ENCODE assay signal across 10 mouse cellular contexts in genomic region chr13:64306078-64306477, GRCm38 (mm10). TPM values are rescaled to one million over a fixed set of nuclear protein-coding genes. Genes with fewer than 3 reads are reported as not detected.
DNase-seq lines count a peak whose midpoint lies in the region; ATAC-seq lines count a peak whose summit lies in the region.
"Had no signal": no experiment of that assay in that cellular context is flagged by ENCODE, and none has a peak within 500 bp of the region (broad histone marks: within the 10 kb centered on the region; RNA-seq: fewer than 3 reads in every experiment).

No protein-coding gene starts in this region.

- WGBS in heart, embryonic 12.5 days, result 80% methylated on average over 3 of the region's 3 CpGs
- WGBS in forebrain, embryonic 14.5 days, result 60% methylated on average over 3 of the region's 3 CpGs

- no peak overlapping the region for H3K9ac ChIP-seq in heart, embryonic 12.5 days
- no peak overlapping the region for H3K9ac ChIP-seq in forebrain, embryonic 14.5 days (ENCODE audit: low read length)
- H3K9ac ChIP-seq: embryonic facial prominence, embryonic 13.5 days had no signal

- H3K9me3 ChIP-seq in heart, embryonic 12.5 days (replicated peaks), result no peaks in the 10 kb centered on the region
- H3K9me3 ChIP-seq in forebrain, embryonic 14.5 days (replicated peaks; ENCODE audit: control insufficient read depth, low read length), result no peaks in the 10 kb centered on the region
- H3K9me3 ChIP-seq: embryonic facial prominence, embryonic 13.5 days; megakaryocyte, embryonic 14.5 days had no signal

- H3K27ac ChIP-seq in heart, embryonic 12.5 days (ENCODE audit: poor library complexity, severe bottlenecking), result no peak overlapping the region
- no peak overlapping the region for H3K27ac ChIP-seq in forebrain, embryonic 14.5 days (ENCODE audit: low read depth, low read length)
- H3K27ac ChIP-seq: embryonic facial prominence, embryonic 13.5 days had no signal

- H3K4me2 ChIP-seq in heart, embryonic 12.5 days, result no peak overlapping the region
- no peak overlapping the region for H3K4me2 ChIP-seq in forebrain, embryonic 14.5 days (ENCODE audit: low read length)
- H3K4me2 ChIP-seq: embryonic facial prominence, embryonic 13.5 days had no signal

- no peak overlapping the region for H3K4me3 ChIP-seq in heart, embryonic 12.5 days
- H3K4me3 ChIP-seq in forebrain, embryonic 14.5 days (ENCODE audit: low read depth, low read length), result no peak overlapping the region
- H3K4me3 ChIP-seq: embryonic facial prominence, embryonic 13.5 days; megakaryocyte, embryonic 14.5 days had no signal

- no peaks in the 10 kb centered on the region for H3K27me3 ChIP-seq in heart, embryonic 12.5 days (replicated peaks)
- no peaks in the 10 kb centered on the region for H3K27me3 ChIP-seq in forebrain, embryonic 14.5 days (replicated peaks; ENCODE audit: control insufficient read depth, insufficient read depth, low read length)
- H3K27me3 ChIP-seq: embryonic facial prominence, embryonic 13.5 days; megakaryocyte, embryonic 14.5 days had no signal

- ATAC-seq in heart, embryonic 12.5 days (ENCODE audit: insufficient number of reproducible peaks, low FRiP score), result no peak
- peak; percentile 69; the same call in 1 of the 2 replicates for ATAC-seq in forebrain, embryonic 14.5 days
- ATAC-seq in megakaryocyte-erythroid progenitor cell, adult 5-6 weeks (replicated peaks; ENCODE audit: low FRiP score, low TSS enrichment, poor library complexity, severe bottlenecking), result peak; percentile 51; the same call in 1 of the 2 replicates

- peaks cover 19% of the 10 kb centered on the region for H3K4me1 ChIP-seq in heart, embryonic 12.5 days (replicated peaks)
- no peaks in the 10 kb centered on the region for H3K4me1 ChIP-seq in forebrain, embryonic 14.5 days (ENCODE audit: control insufficient read depth, insufficient read depth, low read length)

- peak; percentile 22 for DNase-seq in heart, adult 8-10 months (ENCODE audit: low spot score)
- DNase-seq in CD8-positive naive resting alpha-beta T cell, adult 2 months (ENCODE audit: low read depth in 2 of 2, low spot score in 2 of 2), result peak; percentile 48 to 64
- peak; percentile 14 for DNase-seq in brain, embryonic 18.5 days (ENCODE audit: low read depth, low spot score)
- DNase-seq in forebrain, embryonic 14.5 days (ENCODE audit: low spot score), result peak; percentile 85
- DNase-seq in kidney, postnatal 10 days, result peak; percentile 81
- peak; percentile 42 for DNase-seq in skeletal muscle tissue, adult 2 months (ENCODE audit: low read depth, low spot score)

- peaks cover 57% of the 10 kb centered on the region for H3K36me3 ChIP-seq in heart, embryonic 12.5 days
- 0 out of 2 replicates have a peak, but pooled peaks cover 3% of the 10 kb centered on the region for H3K36me3 ChIP-seq in forebrain, embryonic 14.5 days (ENCODE audit: control insufficient read depth, insufficient read depth, low read length)

RNA-seq across cellular contexts. Expression of gene Aaed1, which starts 6.4 kb away (rescaled TPM):
- total RNA-seq in heart, adult 8-10 months (2022), result 10 to 100 TPM; 56.9 to 69.9 (median 65.3) TPM
- polyA plus RNA-seq in heart, embryonic 12.5 days (2016; fragmentation: Nextera tagmentation; extraction: Ambion mirVana), result 89.0 and 93.6 TPM in 2 replicates
- polyA plus RNA-seq in forebrain, embryonic 14.5 days (2014; fragmentation: Nextera tagmentation; extraction: Ambion mirVana), result 7.9 and 8.7 TPM in 2 replicates
- 20.4 and 26.9 TPM in 2 replicates for total RNA-seq in megakaryocyte-erythroid progenitor cell, adult 5-6 weeks (2014; fragmentation: Nextera tagmentation)
- 56.5 and 65.2 TPM in 2 replicates for total RNA-seq in megakaryocyte-erythroid progenitor cell, adult 5-6 weeks (2017)

RNA-seq across cellular contexts. Expression of gene Cdc14b, which starts 31.0 kb away (rescaled TPM):
- total RNA-seq in heart, adult 8-10 months (2022), result 10 to 100 TPM in 2 of 4 experiments, 1 to 10 TPM in 2; 7.7 to 11.5 (median 9.7) TPM
- polyA plus RNA-seq in heart, embryonic 12.5 days (2016; fragmentation: Nextera tagmentation; extraction: Ambion mirVana), result 21.7 and 22.1 TPM in 2 replicates
- polyA plus RNA-seq in forebrain, embryonic 14.5 days (2014; fragmentation: Nextera tagmentation; extraction: Ambion mirVana), result 3.1 and 3.5 TPM in 2 replicates
- 1.9 and 2.9 TPM in 2 replicates for total RNA-seq in megakaryocyte-erythroid progenitor cell, adult 5-6 weeks (2014; fragmentation: Nextera tagmentation)
- total RNA-seq in megakaryocyte-erythroid progenitor cell, adult 5-6 weeks (2017), result 0.50 and 4.8 TPM in 2 replicates

Comparison
In these comparisons a context has a peak if more than half of its experiments do, and no peak if none do; other contexts are left out.
1. DNase-seq: peak in every context shown above with its lines; median percentile 85 in forebrain, embryonic 14.5 days; 81 in kidney, postnatal 10 days; 56 in CD8-positive naive resting alpha-beta T cell, adult 2 months; 42 in skeletal muscle tissue, adult 2 months; 22 in heart, adult 8-10 months; 14 in brain, embryonic 18.5 days.